Mouse (Mus musculus) megakaryocyte, embryonic 14.5 days (primary cell): Measurements from ENCODE around the gene AI481877.

Experiments
- FLI1 ChIP-seq: IDR thresholded peaks from 2 replicates; pipeline ENCODE4 v1.6.1; 2012; ENCODE audit warnings: low read length, inconsistent platforms, mixed read lengths
- GATA1 ChIP-seq: IDR thresholded peaks from 3 replicates; pipeline ENCODE4 v1.6.1; 2012; ENCODE audit warnings: mixed read lengths, low read length, inconsistent platforms, borderline replicate concordance

DNA sequence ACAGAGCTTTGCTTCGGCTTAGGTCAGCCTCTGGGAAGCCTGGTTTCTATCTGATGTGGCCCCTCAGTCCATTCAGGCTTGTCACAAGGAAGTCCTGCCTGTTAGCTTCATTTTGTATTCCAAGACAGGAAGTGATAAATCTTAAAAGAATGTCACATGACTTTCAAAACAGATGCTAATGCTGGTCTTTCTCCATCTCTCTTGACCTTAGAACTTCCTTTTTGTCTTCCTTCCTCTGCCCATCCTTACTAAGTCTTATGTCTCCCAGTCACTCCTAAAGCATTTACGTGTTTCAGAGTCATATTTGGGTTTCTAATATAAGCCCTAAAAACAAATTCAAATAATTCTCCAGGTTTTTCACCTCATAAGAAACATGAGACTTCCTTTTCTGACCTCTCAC lies 25.3 kb upstream of the AI481877 start:
- no peak for TF ChIP-seq GATA1
- TF ChIP-seq FLI1 = no peak
